Mouse (Mus musculus) adipocyte (in vitro differentiated cells): ENCODE measurements around the gene Ireb2.
"Not testable (repeated sequence)": the region's sequence is repeated elsewhere in the genome, so short reads cannot be mapped to it uniquely, and the experiment has no call there.

Experiments
- DNase-seq: peaks from one replicate; pipeline ENCODE4 v3.0.0-alpha.2; 2016; ENCODE audit warnings: low spot score

Ireb2 gene

DNA sequence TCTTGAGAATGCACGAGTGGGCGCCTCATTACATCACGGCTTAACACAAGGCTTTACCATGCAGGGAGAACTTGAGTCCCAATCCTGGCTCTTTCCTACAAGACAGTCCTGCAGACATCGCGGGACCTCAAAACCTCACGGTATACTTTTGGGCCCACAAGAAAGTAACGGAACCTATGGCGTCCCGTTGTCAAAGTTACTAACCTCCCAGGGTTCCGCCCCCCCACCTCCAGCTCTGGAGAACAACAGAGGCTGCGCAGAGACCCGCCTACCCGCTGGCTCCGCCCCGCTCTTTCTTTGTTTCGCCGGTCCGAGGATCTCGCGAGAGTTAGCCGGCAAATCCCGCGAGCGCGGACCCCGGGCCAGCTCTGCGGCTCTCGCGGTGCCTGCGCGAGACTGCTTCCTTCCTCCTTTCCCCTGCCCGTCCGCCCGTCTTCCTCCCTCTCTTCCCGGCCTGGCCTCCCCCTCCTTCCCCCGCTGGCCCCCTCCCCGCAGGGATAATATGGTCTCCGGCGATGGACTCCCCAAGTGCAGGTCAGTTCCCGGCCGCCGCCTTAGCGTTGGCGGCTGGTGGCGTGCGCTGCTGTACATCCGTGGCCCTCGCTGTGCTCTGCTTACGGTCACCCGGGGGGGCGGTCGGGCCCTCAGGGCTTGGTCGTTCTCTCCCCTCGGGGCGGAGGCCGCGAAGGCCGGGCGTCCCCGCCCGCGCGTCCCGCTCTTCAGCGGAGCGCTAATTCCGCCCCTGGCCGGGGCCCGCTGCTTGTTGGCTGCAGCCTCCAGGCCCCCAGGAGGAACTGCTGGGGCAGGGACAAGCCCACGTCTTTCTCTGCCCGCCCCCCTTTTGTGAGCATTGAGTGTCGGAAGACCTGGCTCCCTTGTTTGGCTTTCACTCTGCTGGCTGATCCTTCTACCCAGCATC, at the start of gene Ireb2:
Gene Ireb2, plus strand, starts transcription at position 427 of the 919 bp plus-strand sequence.
- DNase-seq = peak; percentile 97

DNA sequence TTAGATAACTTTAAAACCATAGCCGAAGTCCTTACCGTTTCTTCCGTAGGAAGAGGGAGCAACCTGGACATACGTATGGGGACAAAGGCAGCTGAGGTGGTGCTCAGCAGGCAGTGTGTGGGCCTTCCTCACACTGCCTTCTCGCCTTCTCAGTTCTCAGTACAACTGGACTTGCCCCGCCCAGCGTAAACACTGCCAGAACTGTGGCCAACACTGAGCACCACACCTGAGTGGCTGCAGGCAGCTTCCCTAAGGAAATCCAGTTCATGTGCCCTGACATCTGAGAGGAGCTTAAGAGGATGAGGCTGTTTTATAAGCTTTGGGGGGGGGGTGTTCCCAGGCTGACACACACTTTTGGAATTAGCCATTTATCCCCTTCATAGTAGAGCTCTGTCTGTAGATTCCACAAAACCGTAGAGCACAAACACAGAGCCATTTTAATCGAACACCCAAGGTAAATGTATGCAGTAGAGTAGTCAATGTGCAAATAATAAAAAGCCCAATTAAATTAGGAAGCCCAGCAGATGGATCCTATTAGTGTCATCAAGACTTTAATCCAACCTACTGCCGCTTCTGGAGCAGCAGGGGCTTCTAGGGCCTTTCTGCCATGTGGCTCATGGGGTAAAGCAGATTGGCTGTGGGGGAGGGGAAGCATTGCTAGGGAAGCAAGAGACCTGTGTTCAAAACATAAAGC, 46.9 kb upstream of the Ireb2 start:
- no peak for DNase-seq

DNA sequence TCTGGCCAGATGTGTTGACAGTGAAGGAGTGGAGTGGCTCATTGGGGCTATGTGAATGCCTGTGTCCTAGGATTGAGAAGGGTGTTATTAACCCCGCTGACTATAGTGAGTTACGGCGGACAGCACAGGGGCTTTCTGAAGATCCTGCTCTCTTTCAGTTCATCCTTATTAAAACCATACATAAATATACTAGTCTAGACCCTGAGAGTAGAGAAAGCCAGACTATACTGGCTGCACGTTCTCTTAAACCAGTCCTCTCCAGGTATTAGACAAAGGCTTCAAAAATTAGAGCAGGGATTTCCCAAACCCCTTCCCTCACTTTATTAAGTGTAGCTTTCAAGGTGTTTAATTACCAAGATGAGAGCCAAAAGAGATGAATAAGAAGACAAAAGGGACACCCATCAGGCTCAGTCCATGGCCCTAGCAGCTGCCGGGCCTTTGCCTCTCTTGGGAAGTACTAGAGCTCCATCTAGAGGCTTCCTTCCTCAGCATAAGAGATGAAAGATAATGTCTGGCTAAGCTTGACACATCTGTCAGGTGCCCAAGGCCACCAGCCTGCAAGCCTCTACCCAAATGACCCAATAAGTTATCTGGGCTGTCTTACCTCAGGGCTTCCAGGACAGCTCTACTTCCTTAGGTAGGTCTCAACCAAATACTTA, 42.0 kb upstream of the Ireb2 start:
- DNase-seq = peak; percentile 80

DNA sequence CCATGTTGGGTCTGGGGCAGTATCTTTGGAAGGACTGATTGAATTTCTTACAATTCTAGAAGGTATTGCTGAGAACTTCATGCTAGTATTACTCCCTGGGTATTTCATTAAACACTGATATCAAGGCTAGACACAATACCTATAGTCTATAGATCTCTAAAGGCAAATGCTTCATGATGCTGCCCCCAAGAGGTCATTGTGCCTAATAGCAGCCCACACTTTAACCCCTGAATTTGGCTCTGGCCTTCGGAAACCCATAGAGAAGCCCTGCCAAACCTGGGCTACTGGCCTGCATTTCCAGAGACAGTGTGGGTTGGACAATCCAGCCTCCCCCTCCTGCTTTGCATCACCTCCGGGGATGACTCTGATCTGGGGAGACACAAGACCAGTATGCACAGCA, 33.8 kb upstream of the Ireb2 start:
- peak; percentile 25 for DNase-seq

DNA sequence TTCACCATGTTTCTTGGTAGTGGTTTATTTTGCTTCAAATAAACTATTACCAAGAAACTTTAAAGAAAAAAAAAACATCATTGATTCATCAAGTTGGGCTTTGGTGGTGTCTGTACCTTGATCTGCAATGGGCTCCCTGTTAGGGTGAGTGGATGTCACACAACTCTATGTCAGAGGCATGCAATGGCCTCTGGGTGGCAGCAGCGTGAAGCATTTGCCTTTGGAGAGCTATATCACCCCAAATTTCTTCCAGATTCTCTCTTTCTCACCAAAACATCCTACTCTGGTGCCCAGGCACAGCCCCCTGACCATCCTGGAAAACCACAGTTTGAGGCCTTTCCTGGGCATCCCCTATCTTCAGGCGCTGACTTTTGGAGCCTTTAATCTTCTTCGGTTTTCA, 33.0 kb upstream of the Ireb2 start:
- DNase-seq = peak; percentile 74

DNA sequence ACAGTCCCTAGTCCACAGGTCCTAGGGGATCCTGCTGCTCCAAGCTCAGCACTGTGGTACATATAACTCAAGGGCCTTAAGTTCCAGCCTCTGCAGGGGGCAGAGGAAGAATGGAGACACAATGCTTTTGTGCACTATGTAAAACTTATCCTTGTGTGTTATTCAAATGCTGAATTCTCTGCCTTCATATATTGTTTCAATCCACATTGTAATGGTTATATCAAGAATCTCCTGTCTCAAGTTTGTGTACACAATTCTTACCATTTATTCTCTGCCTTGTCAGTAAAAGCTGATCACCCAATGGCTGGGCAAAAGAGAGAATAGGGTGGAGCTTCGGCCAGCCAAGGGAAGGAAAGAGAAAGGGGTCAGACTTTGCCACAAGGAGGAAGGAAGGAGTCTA, 29.8 kb upstream of the Ireb2 start:
- no peak for DNase-seq

DNA sequence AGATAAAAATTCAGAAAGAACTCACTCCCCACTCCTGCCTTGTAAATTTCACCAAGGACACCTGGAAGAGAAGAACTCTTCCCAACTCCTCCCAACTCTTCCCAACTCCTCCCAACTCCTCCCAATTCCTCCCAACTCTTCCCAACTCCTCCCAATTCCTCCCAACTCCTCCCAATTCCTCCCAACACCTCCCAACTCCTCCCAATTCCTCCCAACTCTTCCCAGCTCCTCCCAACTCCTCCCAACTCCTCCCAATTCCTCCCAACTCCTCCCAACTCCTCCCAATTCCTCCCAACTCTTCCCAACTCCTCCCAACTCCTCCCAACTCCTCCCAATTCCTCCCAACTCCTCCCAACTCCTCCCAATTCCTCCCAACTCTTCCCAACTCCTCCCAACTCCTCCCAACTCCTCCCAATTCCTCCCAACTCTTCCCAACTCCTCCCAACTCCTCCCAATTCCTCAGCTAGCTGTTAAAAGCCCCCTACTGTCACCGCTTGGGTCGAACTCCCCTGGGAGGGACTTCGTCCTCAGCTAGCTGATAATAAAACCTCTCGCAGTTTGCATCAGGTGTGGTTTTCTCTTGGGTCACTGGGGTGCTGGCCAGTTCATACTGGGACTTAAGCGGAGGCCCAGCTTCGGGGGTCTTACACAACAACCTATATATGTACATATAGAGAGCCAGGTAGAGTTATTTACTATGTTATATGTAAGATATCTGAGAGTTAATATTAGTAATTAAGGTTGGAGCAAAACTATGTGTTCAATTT, 27.5 kb upstream of the Ireb2 start:
- not testable (repeated sequence) for DNase-seq

DNA sequence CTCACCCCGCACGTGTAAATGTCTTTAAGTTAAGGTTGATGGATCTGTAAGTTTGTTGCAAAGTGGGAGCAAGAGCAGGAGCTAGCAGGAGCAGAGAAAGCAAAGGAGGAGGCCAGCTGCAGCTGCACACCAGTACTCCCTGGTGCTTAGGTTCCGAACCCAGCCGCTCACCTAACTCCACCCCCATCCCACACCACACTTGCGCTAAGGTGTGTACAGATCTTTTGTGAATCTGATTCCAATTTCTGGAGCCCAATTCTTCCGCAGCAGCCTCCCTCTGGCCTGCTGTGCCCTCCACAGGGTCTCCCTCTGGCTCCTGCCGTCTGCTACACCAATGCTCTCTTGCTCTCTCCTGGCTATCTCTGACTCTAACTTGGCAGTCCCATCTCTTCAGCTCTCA, 25.8 kb upstream of the Ireb2 start:
- DNase-seq = no peak

DNA sequence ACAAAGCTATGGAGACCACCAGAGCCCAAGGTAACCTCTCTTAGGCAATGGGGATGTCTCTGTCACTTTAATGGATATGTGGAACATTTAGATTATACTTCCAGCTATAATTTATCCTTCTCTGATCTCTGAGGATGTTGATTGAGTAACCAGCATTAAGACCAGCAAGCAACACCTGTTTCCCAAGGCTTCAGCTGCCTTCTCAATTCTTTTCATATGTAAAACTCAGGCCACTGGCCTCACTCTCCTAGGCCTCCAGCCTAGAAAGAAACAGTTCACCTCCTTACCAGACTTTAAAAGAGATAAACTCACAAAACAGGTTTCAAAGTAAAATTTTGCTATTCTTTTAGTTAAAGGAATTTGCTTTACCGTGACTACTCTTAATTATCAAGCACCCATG, 23.4 kb upstream of the Ireb2 start:
- DNase-seq = no peak

DNA sequence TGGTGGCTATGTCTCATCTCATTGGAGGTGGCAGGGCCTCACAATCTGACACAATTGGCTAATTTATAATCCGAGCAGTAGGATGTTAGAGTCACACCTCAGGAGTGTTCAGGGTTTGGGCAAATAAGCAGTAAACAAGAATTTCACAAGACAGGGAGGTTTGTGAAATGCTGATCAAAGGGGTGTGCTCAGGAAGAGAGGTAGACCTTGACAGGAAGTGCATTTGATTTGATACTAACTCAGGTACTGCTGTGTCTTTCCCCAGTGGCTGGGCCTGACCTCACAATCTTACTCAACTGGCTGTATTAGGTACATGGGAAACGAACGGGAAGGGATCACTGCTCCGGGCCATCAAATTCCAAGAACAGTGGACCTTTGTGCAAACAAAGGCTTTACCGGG, 21.3 kb upstream of the Ireb2 start:
- peak; percentile 20 for DNase-seq

DNA sequence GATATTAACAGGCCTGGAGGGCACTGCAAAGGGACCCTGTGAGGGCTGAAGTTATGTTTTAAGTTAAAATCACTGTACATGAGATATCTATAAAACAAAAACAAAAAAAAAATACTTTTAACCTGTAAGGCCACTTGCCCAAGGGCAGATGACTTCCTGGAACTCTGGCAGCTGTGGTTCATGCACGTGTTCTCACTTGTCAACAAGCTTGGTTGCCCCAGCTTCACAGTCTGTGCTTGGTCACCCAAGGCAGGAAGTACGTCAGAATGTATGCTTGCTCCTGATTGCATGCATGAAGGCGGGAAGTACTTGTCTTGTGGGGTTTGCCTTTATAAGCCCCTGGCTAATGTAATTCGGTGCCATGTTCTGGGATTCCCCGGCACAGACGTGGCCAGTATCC, 19.7 kb upstream of the Ireb2 start:
- DNase-seq = peak; percentile 51

DNA sequence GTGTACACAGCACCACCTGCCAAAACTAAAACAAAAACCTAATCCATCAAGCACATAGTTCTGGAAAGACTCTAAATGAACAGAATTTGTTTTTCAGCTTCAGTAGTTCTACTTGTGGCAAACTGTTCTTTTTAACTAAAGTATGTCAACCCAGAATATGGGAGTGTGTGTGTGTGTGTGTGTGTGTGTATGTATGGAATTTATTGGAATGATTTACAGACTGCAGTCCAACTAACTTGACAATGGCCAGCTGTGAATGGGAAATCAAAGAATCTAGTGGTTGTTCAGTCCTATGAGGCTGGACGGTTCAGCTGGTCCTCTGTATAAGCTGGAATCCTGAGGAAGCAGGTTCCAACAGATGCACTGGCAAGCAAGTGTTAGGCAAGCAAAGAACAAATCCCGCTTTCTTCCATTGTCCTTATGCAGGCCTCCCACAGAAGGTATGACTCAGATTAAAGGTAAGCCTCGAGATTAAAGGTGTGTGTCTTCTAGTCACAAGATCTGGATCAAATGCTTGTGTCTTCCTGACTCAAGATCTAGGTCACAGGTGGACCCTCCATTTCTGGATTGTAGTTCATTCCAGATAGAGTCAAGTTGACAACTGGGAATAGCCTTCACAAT, 18.9 kb upstream of the Ireb2 start:
- no peak for DNase-seq

DNA sequence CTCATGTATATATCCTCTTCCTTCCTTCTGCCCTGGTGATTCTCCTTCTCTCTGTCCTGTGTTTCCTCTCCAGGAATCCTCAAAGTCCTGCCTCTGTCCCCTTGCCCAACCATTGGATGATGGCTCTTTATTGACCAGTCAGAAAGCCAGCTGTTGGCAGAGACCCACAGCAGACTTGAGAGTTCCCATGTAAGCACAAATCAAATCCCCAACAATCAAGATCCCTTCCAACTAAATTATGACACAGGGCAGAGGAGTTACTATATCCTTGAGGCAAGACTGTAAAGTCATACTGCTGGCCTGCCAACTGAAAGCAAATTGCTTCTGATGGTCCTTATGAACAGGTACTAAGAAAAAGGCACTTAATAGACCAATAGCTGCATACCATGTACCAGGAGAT, 15.4 kb upstream of the Ireb2 start:
- peak; percentile 24 for DNase-seq

DNA sequence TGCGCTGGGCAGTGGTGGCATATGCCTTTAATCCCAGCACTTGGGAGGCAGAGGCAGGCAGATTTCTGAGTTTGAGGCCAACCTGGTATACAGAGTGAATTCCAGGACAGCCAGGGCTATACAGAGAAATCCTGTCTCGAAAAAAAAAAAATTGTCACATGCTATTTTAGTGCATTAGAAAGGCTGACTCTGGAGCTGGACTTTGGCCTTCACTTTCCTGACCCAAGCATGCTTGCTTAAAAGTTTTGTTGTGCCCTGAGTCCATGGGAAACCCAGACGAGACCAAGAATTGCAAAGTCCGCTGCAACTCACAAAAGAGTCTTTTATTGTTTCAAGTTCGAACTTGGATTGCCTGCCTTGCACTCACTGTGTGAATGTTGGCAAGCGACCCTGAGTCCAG, 10.6 kb upstream of the Ireb2 start:
- DNase-seq = not testable (repeated sequence)

DNA sequence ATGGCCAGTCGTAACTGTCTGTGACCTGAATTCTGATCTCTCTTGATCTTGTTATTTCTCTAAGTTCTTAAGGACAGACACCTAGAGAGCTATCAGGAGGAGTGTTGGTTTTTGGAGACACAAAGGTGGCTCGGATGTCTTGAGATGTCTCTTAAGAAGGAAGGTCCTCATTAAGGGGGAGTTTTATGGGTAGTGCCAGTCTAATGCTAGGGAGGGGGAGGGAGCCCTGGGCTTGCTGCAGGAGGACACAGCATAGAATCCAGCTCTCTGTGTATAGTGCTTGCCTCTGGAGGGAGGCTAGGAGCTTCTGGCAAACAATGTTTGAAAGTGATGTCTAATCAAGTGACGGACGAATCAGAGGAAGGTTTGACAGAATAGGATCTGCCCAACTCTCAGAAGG, 10.0 kb upstream of the Ireb2 start:
- DNase-seq = no peak

DNA sequence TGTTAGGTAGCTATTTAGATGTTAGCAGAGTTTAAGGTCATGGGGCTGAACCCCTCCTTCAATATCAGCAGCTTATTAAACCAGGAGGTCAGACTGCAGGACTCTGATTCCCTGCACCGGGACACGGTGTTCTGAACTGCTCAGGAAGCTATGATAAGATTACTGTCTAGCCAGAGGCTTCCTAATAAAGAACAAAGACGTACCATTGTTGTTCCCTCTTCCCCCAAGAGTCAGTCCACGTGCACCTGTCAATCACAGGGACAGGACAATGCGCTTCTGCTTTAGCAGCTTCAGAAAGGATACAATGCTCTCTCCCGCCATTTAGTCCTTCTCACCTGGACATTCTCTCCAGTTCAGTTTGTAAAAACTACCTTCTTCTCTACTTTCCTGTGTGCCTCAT, 8.0 kb upstream of the Ireb2 start:
- no peak for DNase-seq

DNA sequence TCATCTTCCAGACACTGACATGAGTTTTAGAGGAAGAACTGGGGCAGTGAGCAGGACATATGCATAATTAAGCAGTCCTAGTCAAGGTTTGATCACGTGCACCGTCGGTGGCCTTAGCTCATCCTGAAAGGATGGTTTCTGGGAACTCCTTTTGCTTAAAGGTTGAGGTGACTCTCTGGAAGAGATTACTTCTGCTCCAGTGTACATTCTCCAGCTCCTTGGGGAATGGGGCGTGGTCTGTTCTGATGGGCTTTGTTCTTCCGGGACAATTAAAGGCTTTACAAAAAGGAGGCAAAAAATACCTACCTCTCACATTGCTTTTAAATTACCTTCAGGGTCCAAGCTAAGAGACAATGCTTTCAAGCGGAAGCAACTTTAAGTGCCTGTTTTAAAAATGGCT, 7.5 kb upstream of the Ireb2 start:
- DNase-seq = no peak

DNA sequence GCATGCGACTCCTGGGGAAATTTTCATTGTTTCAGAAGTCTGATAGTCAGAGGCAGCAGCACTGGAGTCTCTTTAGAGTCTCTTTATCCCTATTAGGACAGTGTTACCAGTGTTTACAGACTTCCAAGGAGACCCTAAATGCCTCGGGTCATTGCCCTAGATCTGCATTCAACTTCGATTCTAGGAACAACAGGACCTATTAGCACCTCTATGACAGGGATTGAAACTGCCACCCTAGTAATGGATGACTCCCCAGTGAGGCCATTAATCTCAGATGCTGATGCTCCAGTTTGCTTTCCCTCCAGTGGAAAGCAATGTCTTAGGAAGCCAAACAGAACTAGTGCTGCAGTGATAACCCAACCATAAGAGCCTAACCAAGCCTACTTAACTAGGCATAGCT, 6.1 kb upstream of the Ireb2 start:
- no peak for DNase-seq

DNA sequence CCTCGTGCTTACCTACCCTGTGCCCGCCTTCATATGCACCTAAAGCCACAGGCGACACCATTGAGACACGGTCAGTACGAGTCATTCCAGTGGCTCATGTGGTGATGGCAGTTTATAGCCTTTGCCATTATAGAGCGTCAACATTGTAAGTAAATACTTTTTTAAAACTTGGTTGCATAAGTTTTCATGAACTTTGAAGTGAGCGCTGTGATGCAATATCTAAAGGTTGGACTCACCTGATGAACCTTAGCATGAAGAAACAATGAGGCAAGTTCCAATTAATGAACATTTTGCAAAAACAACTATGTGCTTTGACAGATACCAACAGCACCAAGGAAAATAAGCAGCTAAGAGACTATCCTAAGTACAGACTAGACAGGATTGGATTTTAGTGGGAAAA, 3.1 kb upstream of the Ireb2 start:
- no peak for DNase-seq

DNA sequence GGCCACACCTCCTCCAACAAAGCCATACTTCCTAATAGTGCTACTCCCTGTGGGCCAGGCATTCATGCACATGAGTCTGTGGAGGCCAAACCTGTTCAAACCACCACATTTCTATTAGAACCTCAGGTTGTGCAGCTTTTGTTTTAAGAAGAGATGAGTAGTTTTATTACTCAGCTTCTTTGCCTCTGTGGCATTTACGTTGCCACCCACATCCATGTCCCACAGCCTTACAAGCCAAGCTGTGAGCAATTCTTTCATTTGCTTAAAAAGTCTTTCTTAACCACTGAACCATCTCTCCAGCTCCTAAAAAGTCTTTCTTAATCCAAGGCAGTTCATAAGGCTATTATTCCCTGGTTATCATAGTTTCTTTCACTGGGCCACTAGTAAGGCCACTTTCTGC, 15.2 kb downstream of the Ireb2 start:
- no peak for DNase-seq

DNA sequence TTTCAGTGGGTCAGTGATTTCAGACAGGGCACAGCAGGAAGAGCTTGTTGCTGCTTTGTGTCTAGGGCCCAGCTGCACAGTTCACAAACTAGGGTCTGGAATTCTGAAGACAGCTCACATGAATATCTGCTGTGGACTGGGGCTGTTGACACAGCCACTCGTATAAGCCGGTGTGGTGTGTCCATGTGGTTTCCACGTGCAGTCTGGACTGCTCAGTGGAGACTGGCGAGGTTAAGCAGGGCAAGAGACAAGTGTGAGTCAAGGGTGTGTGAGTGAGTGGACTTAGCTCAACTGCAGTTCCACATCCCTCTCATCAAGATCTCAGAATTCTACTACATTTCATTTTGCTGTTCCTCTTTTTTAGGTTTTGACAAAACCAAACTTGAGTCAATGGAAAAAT, 28.5 kb downstream of the Ireb2 start:
- no peak for DNase-seq

DNA sequence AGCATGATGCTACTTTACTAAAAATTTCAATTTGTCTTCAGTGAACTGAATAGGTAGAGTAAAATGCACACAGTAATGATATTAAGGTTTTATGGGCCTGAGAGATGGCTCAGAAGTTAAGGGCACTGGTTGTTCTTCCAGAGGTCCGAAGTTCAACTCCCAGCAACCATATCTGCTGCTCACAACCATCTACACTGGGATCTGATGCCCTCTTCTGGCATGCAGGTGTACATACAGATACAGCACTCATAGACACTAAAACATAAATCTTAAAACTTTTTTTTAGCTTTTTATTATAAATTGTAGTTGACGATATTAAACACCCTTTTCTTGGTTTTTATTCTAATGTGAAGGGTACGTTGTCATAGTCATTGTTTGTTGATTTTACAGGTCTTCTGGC, 33.5 kb downstream of the Ireb2 start:
- peak; percentile 13 for DNase-seq
